ENCODE assay signal across 20 mouse cellular contexts in genomic region chr4:148203557-148203956, GRCm38 (mm10). TPM values are rescaled to one million over a fixed set of nuclear protein-coding genes. Genes with fewer than 3 reads are reported as not detected.
DNase-seq lines count a peak whose midpoint lies in the region; ATAC-seq and TF ChIP-seq lines count a peak whose summit lies in the region.
"Had no signal": no experiment of that assay in that cellular context is flagged by ENCODE, and none has a peak within 500 bp of the region (broad histone marks: within the 10 kb centered on the region; RNA-seq: fewer than 3 reads in every experiment).

No protein-coding gene starts in this region.

- peaks cover 20% of the 10 kb centered on the region for H3K27me3 ChIP-seq in heart, embryonic 13.5 days (replicated peaks)
- H3K27me3 ChIP-seq in erythroblast, embryonic 14.5 days (ENCODE audit: control insufficient read depth) = peaks cover 29% of the 10 kb centered on the region
- H3K27me3 ChIP-seq in liver, embryonic 14.5 days (ENCODE audit: control insufficient read depth, insufficient read depth, low read length) = peaks cover 5% of the 10 kb centered on the region; the same call in 1 of the 2 replicates
- H3K27me3 ChIP-seq: hindbrain, embryonic 15.5 days; lung, embryonic 15.5 days had no signal

- intact Hi-C loops in heart, postnatal 36 days (cut with DNase I) = no loop called here

- H3K4me3 ChIP-seq in heart, embryonic 13.5 days = no peak overlapping the region
- peak overlapping the region; percentile 63 for H3K4me3 ChIP-seq in erythroblast, embryonic 14.5 days (replicated peaks)
- H3K4me3 ChIP-seq in liver, embryonic 14.5 days (ENCODE audit: insufficient read depth in 1 of 2, low read depth in 2 of 2, low read length in 2 of 2) = peak overlapping the region; percentile 38 to 45; a peak in 2 of 4 replicates
- H3K4me3 ChIP-seq: forebrain, embryonic 10.5 days; heart, embryonic 12.5 days; hindbrain, embryonic 15.5 days; layer of hippocampus, adult 2 months; lung, embryonic 15.5 days had no signal

- no peak for DNase-seq in heart, postnatal 36 days
- peak; percentile 24 to 40 (median 39) for DNase-seq in liver, embryonic 14.5 days (ENCODE audit: low read depth in 3 of 3, low spot score in 3 of 3)
- DNase-seq in kidney, adult 9 months = no peak
- DNase-seq in gastrocnemius, adult 8-10 months (ENCODE audit: low spot score in 2 of 2) = no peak
- no peak for DNase-seq in thymus, postnatal 4 days
- DNase-seq: adrenal gland, postnatal 36 days; cerebellum, adult 9-10 months; forebrain, postnatal 0 days; kidney, adult 8-10 months; kidney, postnatal 14 days; layer of hippocampus, postnatal 36 days; lung, postnatal 36 days had no signal

- TF ChIP-seq EP300 in liver, embryonic 14.5 days (IDR thresholded peaks at IDR 0.05; ENCODE audit: low read depth) = no peak

- ATAC-seq in heart, embryonic 13.5 days (ENCODE audit: extremely low read depth, insufficient number of reproducible peaks, low FRiP score, low TSS enrichment) = no peak
- ATAC-seq in liver, embryonic 14.5 days (ENCODE audit: insufficient read depth) = peak; percentile 60
- ATAC-seq: CD4-positive, CD25-positive, alpha-beta regulatory T cell, adult 4 months; forebrain, postnatal 0 days had no signal

- no peaks in the 10 kb centered on the region for H3K4me1 ChIP-seq in heart, embryonic 13.5 days
- H3K4me1 ChIP-seq in erythroblast, embryonic 14.5 days (ENCODE audit: control insufficient read depth) = peaks cover 67% of the 10 kb centered on the region
- H3K4me1 ChIP-seq in liver, embryonic 14.5 days (replicated peaks; ENCODE audit: control insufficient read depth in 2 of 2, insufficient read depth in 2 of 2, low read length in 1 of 2) = peaks cover 37 to 49% of the 10 kb centered on the region in 2 experiments
- H3K4me1 ChIP-seq: heart, embryonic 12.5 days; lung, embryonic 15.5 days had no signal

- 76% methylated on average over 2 of the region's 2 CpGs for WGBS in heart, embryonic 13.5 days
- WGBS in liver, embryonic 14.5 days (ENCODE audit: insufficient replicate concordance) = 23% methylated on average over 2 of the region's 2 CpGs

- no peaks in the 10 kb centered on the region for H3K36me3 ChIP-seq in heart, embryonic 13.5 days
- H3K36me3 ChIP-seq in erythroblast, embryonic 14.5 days (ENCODE audit: control insufficient read depth) = no peaks in the 10 kb centered on the region
- H3K36me3 ChIP-seq in liver, embryonic 14.5 days (replicated peaks; ENCODE audit: control insufficient read depth, insufficient read depth, low read depth) = no peaks in the 10 kb centered on the region
- H3K36me3 ChIP-seq: forebrain, embryonic 10.5 days; heart, embryonic 12.5 days; hindbrain, embryonic 15.5 days; lung, embryonic 15.5 days had no signal

- no peak overlapping the region for H3K9ac ChIP-seq in heart, embryonic 13.5 days
- H3K9ac ChIP-seq in liver, embryonic 14.5 days (replicated peaks) = peak overlapping the region; percentile 19
- H3K9ac ChIP-seq: forebrain, postnatal 0 days; heart, embryonic 12.5 days; hindbrain, embryonic 15.5 days; lung, embryonic 15.5 days had no signal

- H3K9me3 ChIP-seq in heart, embryonic 13.5 days = no peaks in the 10 kb centered on the region
- H3K9me3 ChIP-seq in erythroblast, embryonic 14.5 days (ENCODE audit: control insufficient read depth, low read length) = no peaks in the 10 kb centered on the region; the same call in 1 of the 2 replicates
- H3K9me3 ChIP-seq in liver, embryonic 14.5 days (ENCODE audit: control insufficient read depth, low read length) = no peaks in the 10 kb centered on the region
- H3K9me3 ChIP-seq: forebrain, embryonic 10.5 days; hindbrain, embryonic 15.5 days; lung, embryonic 15.5 days had no signal

- H3K4me2 ChIP-seq in heart, embryonic 13.5 days = peak overlapping the region; percentile 46; the same call in 1 of the 2 replicates
- peak overlapping the region; percentile 85 for H3K4me2 ChIP-seq in liver, embryonic 14.5 days (ENCODE audit: low read depth)
- H3K4me2 ChIP-seq: heart, embryonic 12.5 days; hindbrain, embryonic 15.5 days; lung, embryonic 15.5 days had no signal

- no peak overlapping the region for H3K27ac ChIP-seq in heart, embryonic 13.5 days (replicated peaks)
- peak overlapping the region; percentile 97 for H3K27ac ChIP-seq in liver, embryonic 14.5 days
- H3K27ac ChIP-seq: hindbrain, embryonic 15.5 days; layer of hippocampus, adult 2 months; lung, embryonic 15.5 days had no signal

- TF ChIP-seq CTCF in liver, embryonic 14.5 days (IDR thresholded peaks at IDR 0.05; ENCODE audit: low read depth) = no peak

RNA-seq across cellular contexts. Expression of gene Fbxo2, which starts 43.1 kb away (rescaled TPM):
- 1.0 and 1.6 TPM in 2 replicates for polyA plus RNA-seq in heart, embryonic 13.5 days (2015; fragmentation: Nextera tagmentation; extraction: Ambion mirVana)
- under 1 TPM in 1 of 2 experiments, not detected in 1; 0.19 TPM for total RNA-seq in heart, postnatal 36 days (2021)
- not detected in 2 replicates for polyA plus RNA-seq in erythroblast, embryonic 14.5 days (2012)
- 0.04 and 0.09 TPM in 2 replicates for polyA plus RNA-seq in liver, embryonic 14.5 days (2012; rRNA removed)
- polyA plus RNA-seq in liver, embryonic 14.5 days (2014; fragmentation: Nextera tagmentation; extraction: Ambion mirVana) = 0.08 TPM in 1 of 2 replicates, not detected in the other
- under 1 TPM in 3 of 4 experiments, not detected in 1; 0.36 to 0.67 (median 0.48) TPM for total RNA-seq in gastrocnemius, adult 8-10 months (2022)
- polyA plus RNA-seq: CD4-positive, CD25-positive, alpha-beta regulatory T cell, adult 4 months had no signal

RNA-seq across cellular contexts. Expression of gene Fbxo44, which starts 43.3 kb away (rescaled TPM):
- polyA plus RNA-seq in heart, embryonic 13.5 days (2015; fragmentation: Nextera tagmentation; extraction: Ambion mirVana) = 20.9 and 26.9 TPM in 2 replicates
- 10 to 100 TPM; 18.2 to 18.8 TPM for total RNA-seq in heart, postnatal 36 days (2021)
- 0.08 and 0.09 TPM in 2 replicates for polyA plus RNA-seq in erythroblast, embryonic 14.5 days (2012)
- polyA plus RNA-seq in liver, embryonic 14.5 days (2012; rRNA removed) = 1.0 and 1.2 TPM in 2 replicates
- 0.43 and 0.46 TPM in 2 replicates for polyA plus RNA-seq in liver, embryonic 14.5 days (2014; fragmentation: Nextera tagmentation; extraction: Ambion mirVana)
- 10 to 100 TPM in 1 of 4 experiments, 1 to 10 TPM in 3; 7.3 to 11.0 (median 8.3) TPM for total RNA-seq in gastrocnemius, adult 8-10 months (2022)

RNA-seq across cellular contexts. Expression of gene Fbxo6, which starts 51.6 kb away (rescaled TPM):
- 18.6 and 19.6 TPM in 2 replicates for polyA plus RNA-seq in heart, embryonic 13.5 days (2015; fragmentation: Nextera tagmentation; extraction: Ambion mirVana)
- total RNA-seq in heart, postnatal 36 days (2021) = 10 to 100 TPM; 38.9 to 40.3 TPM
- polyA plus RNA-seq in erythroblast, embryonic 14.5 days (2012) = 2.6 and 2.7 TPM in 2 replicates
- polyA plus RNA-seq in liver, embryonic 14.5 days (2012; rRNA removed) = 7.4 and 7.5 TPM in 2 replicates
- 15.0 and 15.1 TPM in 2 replicates for polyA plus RNA-seq in liver, embryonic 14.5 days (2014; fragmentation: Nextera tagmentation; extraction: Ambion mirVana)
- total RNA-seq in gastrocnemius, adult 8-10 months (2022) = 10 to 100 TPM; 44.3 to 53.2 (median 47.5) TPM

Comparison
In these comparisons a context has a peak if more than half of its experiments do, and no peak if none do; other contexts are left out.
1. DNase-seq: peak in liver, embryonic 14.5 days (3 of 3); none in heart, postnatal 36 days (0 of 2), kidney, adult 9 months (single experiment), gastrocnemius, adult 8-10 months (0 of 2) and thymus, postnatal 4 days (single experiment).